In the genomic region with DNA sequence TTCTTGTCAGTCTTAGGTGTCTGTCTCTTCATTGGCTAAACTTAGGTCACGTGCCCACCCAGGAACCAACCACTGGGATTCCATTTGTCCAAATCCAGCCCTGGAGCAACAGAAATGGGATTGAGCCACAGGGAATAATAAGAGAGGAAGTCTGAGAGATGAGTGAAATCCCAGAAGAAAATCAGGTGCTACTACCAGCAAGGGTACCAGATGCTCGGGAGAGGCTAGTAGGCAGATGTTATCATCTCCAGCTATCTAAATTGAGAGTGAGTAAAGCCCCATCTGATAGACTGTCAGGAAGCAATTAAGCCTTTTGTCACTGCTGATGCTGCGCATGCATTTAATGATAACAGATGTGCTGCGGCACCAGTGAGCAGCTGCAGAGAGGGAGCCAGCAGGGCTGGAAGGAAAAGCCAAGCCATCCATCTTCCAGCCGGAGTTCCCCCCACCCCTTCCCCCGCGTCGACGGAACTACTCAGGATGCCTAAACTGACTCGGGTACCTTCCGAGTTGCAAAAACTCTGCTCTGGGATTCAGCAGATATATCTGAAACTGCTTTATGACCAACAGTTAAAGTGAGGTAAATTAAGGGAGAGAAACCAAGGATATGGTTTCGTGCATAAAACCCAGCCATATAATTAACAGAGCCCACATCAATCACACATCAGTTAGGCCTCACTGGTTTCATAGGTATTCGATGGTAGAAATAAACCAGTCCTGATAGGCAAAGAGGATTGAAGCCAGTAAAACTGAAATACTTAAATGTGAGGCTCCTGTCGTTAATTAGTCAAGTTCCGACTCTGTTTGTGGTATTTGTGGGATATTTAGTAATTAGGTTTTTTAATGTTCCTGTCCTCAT, we compare ENCODE assay signal across 13 mouse cellular contexts. TPM values are rescaled to one million over a fixed set of nuclear protein-coding genes. Genes with fewer than 3 reads are reported as not detected.
DNase-seq lines count a peak whose midpoint lies in the region; ATAC-seq lines count a peak whose summit lies in the region.
"Had no signal": no experiment of that assay in that cellular context is flagged by ENCODE, and none has a peak within 500 bp of the region (broad histone marks: within the 10 kb centered on the region; RNA-seq: fewer than 3 reads in every experiment).

No protein-coding gene starts in this region.

- no peaks in the 10 kb centered on the region for H3K27me3 ChIP-seq in hindbrain, embryonic 13.5 days
- no peaks in the 10 kb centered on the region for H3K27me3 ChIP-seq in midbrain, embryonic 14.5 days (ENCODE audit: control insufficient read depth, insufficient read depth, low read length)

- no peaks in the 10 kb centered on the region for H3K36me3 ChIP-seq in hindbrain, embryonic 13.5 days
- H3K36me3 ChIP-seq in midbrain, embryonic 14.5 days (ENCODE audit: control insufficient read depth, insufficient read depth, low read length), result no peaks in the 10 kb centered on the region

- H3K4me1 ChIP-seq in hindbrain, embryonic 13.5 days (replicated peaks), result peaks cover 16% of the 10 kb centered on the region
- no peaks in the 10 kb centered on the region for H3K4me1 ChIP-seq in midbrain, embryonic 14.5 days (ENCODE audit: control insufficient read depth, insufficient read depth, low read length)

- H3K27ac ChIP-seq in hindbrain, embryonic 13.5 days, result peak overlapping the region; percentile 80
- H3K27ac ChIP-seq in midbrain, embryonic 14.5 days (replicated peaks; ENCODE audit: low read depth, low read length), result peak overlapping the region; percentile 49; the same call in 1 of the 2 replicates
- H3K27ac ChIP-seq: gastrocnemius, adult 2 months; layer of hippocampus, adult 2 months had no signal

- no peaks in the 10 kb centered on the region for H3K9me3 ChIP-seq in hindbrain, embryonic 13.5 days
- H3K9me3 ChIP-seq in midbrain, embryonic 14.5 days (ENCODE audit: control insufficient read depth, low read length), result no peaks in the 10 kb centered on the region

- intact Hi-C loops in heart, postnatal 36 days (cut with DNase I), result no loop called here

- 30% methylated on average over 15 of the region's 15 CpGs for WGBS in hindbrain, embryonic 13.5 days
- WGBS in midbrain, embryonic 14.5 days, result 62% methylated on average over 15 of the region's 15 CpGs

- peak overlapping the region; percentile 45 for H3K4me2 ChIP-seq in hindbrain, embryonic 13.5 days
- H3K4me2 ChIP-seq in midbrain, embryonic 14.5 days (ENCODE audit: low read length), result peak overlapping the region; percentile 26; the same call in 1 of the 2 replicates

- H3K4me3 ChIP-seq in hindbrain, embryonic 13.5 days, result peak overlapping the region; percentile 26
- H3K4me3 ChIP-seq in midbrain, embryonic 14.5 days (replicated peaks; ENCODE audit: low read depth, low read length), result no peak overlapping the region
- H3K4me3 ChIP-seq: gastrocnemius, adult 2 months; layer of hippocampus, adult 2 months had no signal

- peak; percentile 35 for DNase-seq in brain, adult 2 months (ENCODE audit: low read depth, low spot score)
- DNase-seq in embryo, embryonic 9.5 days (ENCODE audit: extremely low spot score), result peak; percentile 27
- DNase-seq in midbrain, embryonic 14.5 days, result peak; percentile 59
- DNase-seq in natural killer cell, adult 2 months (ENCODE audit: low spot score in 2 of 2), result no peak
- no peak for DNase-seq in urinary bladder, postnatal 10 days (ENCODE audit: low spot score)
- DNase-seq in urinary bladder, postnatal 36 days (ENCODE audit: low spot score in 2 of 2), result no peak
- no peak for DNase-seq in heart, postnatal 36 days
- DNase-seq: adrenal gland, adult 2 months; cerebellum, postnatal 25 days; gastrocnemius, adult 2 months; lung, adult 18-20 months had no signal

- ATAC-seq in hindbrain, embryonic 13.5 days (ENCODE audit: low FRiP score), result peak; percentile 89
- peak; percentile 24; the same call in 1 of the 2 replicates for ATAC-seq in midbrain, embryonic 14.5 days (ENCODE audit: low FRiP score, low TSS enrichment)

- peak overlapping the region; percentile 19; the same call in 1 of the 2 replicates for H3K9ac ChIP-seq in hindbrain, embryonic 13.5 days
- no peak overlapping the region for H3K9ac ChIP-seq in midbrain, embryonic 14.5 days (replicated peaks; ENCODE audit: low read length)

RNA-seq across cellular contexts. Expression of a gene that starts 53.1 kb away (rescaled TPM):
- 8.3 and 9.0 TPM in 2 replicates for polyA plus RNA-seq in hindbrain, embryonic 13.5 days (2015; fragmentation: Nextera tagmentation; extraction: Ambion mirVana)
- polyA plus RNA-seq in midbrain, embryonic 14.5 days (2014; fragmentation: Nextera tagmentation; extraction: Ambion mirVana), result 12.8 and 16.7 TPM in 2 replicates
- total RNA-seq in heart, postnatal 36 days (2021), result 1 to 10 TPM; 3.1 to 3.4 TPM

Comparison
In these comparisons a context has a peak if more than half of its experiments do, and no peak if none do; other contexts are left out.
1. DNase-seq: peak in brain, adult 2 months (single experiment), embryo, embryonic 9.5 days (single experiment) and midbrain, embryonic 14.5 days (single experiment); none in natural killer cell, adult 2 months (0 of 2), urinary bladder, postnatal 10 days (single experiment), urinary bladder, postnatal 36 days (0 of 2) and heart, postnatal 36 days (0 of 2).